ENCODE assay signal across 14 mouse cellular contexts in genomic region chr5:76018321-76018720, GRCm38 (mm10).
"Had no signal": no experiment of that assay in that cellular context is flagged by ENCODE, and none has a peak within 500 bp of the region (broad histone marks: within the 10 kb centered on the region; RNA-seq: fewer than 3 reads in every experiment).

No protein-coding gene starts in this region.

- DNase-seq: kidney, adult 9 months; kidney, postnatal 14 days; kidney, postnatal 4 days; left cerebral cortex, postnatal 4 days; lung, adult 18-20 months; lung, postnatal 14 days; midbrain, embryonic 14.5 days; thymus, adult 18-20 months; thymus, postnatal 36 days had no signal

- H3K9ac ChIP-seq: limb, embryonic 12.5 days; limb, embryonic 15.5 days; liver, embryonic 14.5 days had no signal

- H3K27ac ChIP-seq: limb, embryonic 12.5 days; limb, embryonic 15.5 days; liver, embryonic 14.5 days; macrophage had no signal

- H3K4me1 ChIP-seq: limb, embryonic 12.5 days; limb, embryonic 15.5 days had no signal

- H3K9me3 ChIP-seq: limb, embryonic 12.5 days; limb, embryonic 15.5 days had no signal

- H3K4me2 ChIP-seq: limb, embryonic 12.5 days; limb, embryonic 15.5 days; liver, embryonic 11.5 days had no signal

- H3K36me3 ChIP-seq: limb, embryonic 12.5 days; limb, embryonic 15.5 days had no signal

- H3K4me3 ChIP-seq: limb, embryonic 12.5 days; limb, embryonic 15.5 days had no signal

- H3K27me3 ChIP-seq: limb, embryonic 12.5 days; limb, embryonic 15.5 days had no signal
